Mouse (Mus musculus) megakaryocyte, embryonic 14.5 days (primary cell): ENCODE data around the gene Ppp1r3g. TPM values are rescaled to one million over a fixed set of nuclear protein-coding genes. Genes with fewer than 3 reads are reported as not detected.
A peak's percentile ranks its signal among the peaks of the same experiment; 100 is the strongest.
"Not testable (repeated sequence)": the region's sequence is repeated elsewhere in the genome, so short reads cannot be mapped to it uniquely, and the experiment has no call there.

Source experiments
- H3K27me3 ChIP-seq: replicated peaks from 2 replicates; pipeline ENCODE3; 2012; ENCODE audit warnings: inconsistent platforms
- H3K36me3 ChIP-seq: replicated peaks from 2 replicates; pipeline ENCODE3; 2012; ENCODE audit warnings: low read length, inconsistent platforms, mixed read lengths
- H3K4me1 ChIP-seq: 2 replicates; pipeline ENCODE4 v1.6.1; 2012; ENCODE audit warnings: inconsistent platforms
- H3K4me3 ChIP-seq: replicated peaks from 2 replicates; pipeline ENCODE3; 2012; ENCODE audit warnings: moderate library complexity, mild to moderate bottlenecking, inconsistent platforms
- H3K9me3 ChIP-seq: 2 replicates; pipeline ENCODE4 v1.6.1; 2012; ENCODE audit warnings: inconsistent platforms
- FLI1 ChIP-seq: IDR thresholded peaks from 2 replicates; pipeline ENCODE4 v1.6.1; 2012; ENCODE audit warnings: low read length, inconsistent platforms, mixed read lengths
- GATA1 ChIP-seq: IDR thresholded peaks from 3 replicates; pipeline ENCODE4 v1.6.1; 2012; ENCODE audit warnings: mixed read lengths, low read length, inconsistent platforms, borderline replicate concordance
- polyA plus RNA-seq: library from polyadenylated mRNA; stranded (reverse); fragments of >175 nt; gene quantifications from 2 replicates; pipeline ENCODE4 v1.2.3, GENCODE M21; 2012; ENCODE audit warnings: low replicate concordance; ENCODE audit not compliant: insufficient read depth

Ppp1r3g gene
- polyA plus RNA-seq, 1 experiment, result 0.31 TPM

GRCm38 (mm10) chr13:35963583-35963982 is 4.9 kb downstream of the Ppp1r3g start:
- H3K36me3 ChIP-seq, result no peaks in the 10 kb centered on the region
- H3K4me1 ChIP-seq, result peaks cover 12% of the 10 kb centered on the region
- H3K27me3 ChIP-seq, result peaks cover 27% of the 10 kb centered on the region
- peaks cover 8% of the 10 kb centered on the region for H3K9me3 ChIP-seq
- no peak overlapping the region for H3K4me3 ChIP-seq
- no peak for TF ChIP-seq GATA1
- no peak for TF ChIP-seq FLI1

- TF ChIP-seq FLI1 (no peak), GATA1 (no peak)
- H3K27me3 ChIP-seq, result peaks cover 47% of the 10 kb centered on the region
Measured at GRCm38 (mm10) chr13:35967690-35968089, 9.1 kb downstream of the Ppp1r3g start.

GRCm38 (mm10) chr13:35968131-35968718 is 9.6 kb downstream of the Ppp1r3g start:
- H3K4me3 ChIP-seq, result peak overlapping the region; percentile 91
- peaks cover 23% of the 10 kb centered on the region for H3K9me3 ChIP-seq
- H3K4me1 ChIP-seq, result peaks cover 25% of the 10 kb centered on the region
- TF ChIP-seq GATA1 (no peak), FLI1 (no peak)
- peaks cover 47% of the 10 kb centered on the region for H3K27me3 ChIP-seq
- no peaks in the 10 kb centered on the region for H3K36me3 ChIP-seq

More at GRCm38 (mm10) chr13:35967690-35968089, 9.1 kb downstream of the Ppp1r3g start:
- Histone ChIP-seq H3K36me3 (no peaks in the 10 kb centered on the region), H3K4me3 (peak overlapping the region; percentile 91), H3K4me1 (peaks cover 25% of the 10 kb centered on the region), H3K9me3 (peaks cover 23% of the 10 kb centered on the region)

- Histone ChIP-seq H3K27me3 (peaks cover 47% of the 10 kb centered on the region), H3K36me3 (no peaks in the 10 kb centered on the region), H3K4me3 (peak overlapping the region; percentile 91), H3K4me1 (peaks cover 25% of the 10 kb centered on the region), H3K9me3 (peaks cover 23% of the 10 kb centered on the region)
- TF ChIP-seq GATA1 (no peak), FLI1 (no peak)
Measured at GRCm38 (mm10) chr13:35968719-35969430, 10.2 kb downstream of the Ppp1r3g start.

GRCm38 (mm10) chr13:35969431-35969721 is 10.7 kb downstream of the Ppp1r3g start:
- Histone ChIP-seq H3K36me3 (no peaks in the 10 kb centered on the region), H3K4me1 (peaks cover 25% of the 10 kb centered on the region), H3K9me3 (peaks cover 23% of the 10 kb centered on the region), H3K27me3 (peaks cover 47% of the 10 kb centered on the region), H3K4me3 (peak overlapping the region; percentile 91)
- no peak for TF ChIP-seq GATA1
- TF ChIP-seq FLI1, result no peak

GRCm38 (mm10) chr13:35969829-35970228 is 11.2 kb downstream of the Ppp1r3g start:
- TF ChIP-seq FLI1, result no peak
- TF ChIP-seq GATA1, result no peak
- H3K4me3 ChIP-seq, result no peak overlapping the region

GRCm38 (mm10) chr13:35976912-35977311 is 18.3 kb downstream of the Ppp1r3g start:
- TF ChIP-seq GATA1 (no peak), FLI1 (no peak)
- H3K36me3 ChIP-seq, result peaks cover 21% of the 10 kb centered on the region
- H3K4me3 ChIP-seq, result no peak overlapping the region
- H3K9me3 ChIP-seq, result peaks cover 21% of the 10 kb centered on the region
- no peaks in the 10 kb centered on the region for H3K4me1 ChIP-seq
- H3K27me3 ChIP-seq, result no peaks in the 10 kb centered on the region

More at GRCm38 (mm10) chr13:35969829-35970228, 11.2 kb downstream of the Ppp1r3g start:
- Histone ChIP-seq H3K9me3 (peaks cover 23% of the 10 kb centered on the region), H3K27me3 (peaks cover 47% of the 10 kb centered on the region), H3K4me1 (peaks cover 25% of the 10 kb centered on the region), H3K36me3 (no peaks in the 10 kb centered on the region)

GRCm38 (mm10) chr13:35980471-35980870 is 21.8 kb downstream of the Ppp1r3g start:
- TF ChIP-seq GATA1, result no peak
- no peak for TF ChIP-seq FLI1
- peaks cover 24% of the 10 kb centered on the region for H3K36me3 ChIP-seq

GRCm38 (mm10) chr13:35982985-35983384 is 24.3 kb downstream of the Ppp1r3g start:
- H3K4me1 ChIP-seq, result peaks cover 8% of the 10 kb centered on the region; the same call in 1 of the 2 replicates
- no peak for TF ChIP-seq FLI1
- TF ChIP-seq GATA1, result no peak
- H3K27me3 ChIP-seq, result no peaks in the 10 kb centered on the region
- H3K36me3 ChIP-seq, result peaks cover 23% of the 10 kb centered on the region
- H3K9me3 ChIP-seq, result peaks cover 33% of the 10 kb centered on the region
- no peak overlapping the region for H3K4me3 ChIP-seq

More at GRCm38 (mm10) chr13:35980471-35980870, 21.8 kb downstream of the Ppp1r3g start:
- Histone ChIP-seq H3K4me1 (no peaks in the 10 kb centered on the region), H3K4me3 (no peak overlapping the region), H3K9me3 (peaks cover 33% of the 10 kb centered on the region), H3K27me3 (no peaks in the 10 kb centered on the region)

- Histone ChIP-seq H3K4me3 (no peak overlapping the region), H3K4me1 (peaks cover 9% of the 10 kb centered on the region; the same call in 1 of the 2 replicates), H3K9me3 (peaks cover 13% of the 10 kb centered on the region), H3K36me3 (peaks cover 4% of the 10 kb centered on the region), H3K27me3 (no peaks in the 10 kb centered on the region)
- TF ChIP-seq GATA1 (no peak), FLI1 (no peak)
Measured at GRCm38 (mm10) chr13:35989329-35989728, 30.7 kb downstream of the Ppp1r3g start.

- not testable (repeated sequence) for H3K27me3 ChIP-seq, H3K36me3 ChIP-seq, H3K4me3 ChIP-seq, H3K4me1 ChIP-seq
- H3K9me3 ChIP-seq, result peaks cover 30% of the 10 kb centered on the region
Measured at GRCm38 (mm10) chr13:35991185-35991584, 32.5 kb downstream of the Ppp1r3g start.
